Mouse (Mus musculus) small intestine, adult 2 months (tissue): Measurements from ENCODE around the gene Gm21258. TPM values are rescaled to one million over a fixed set of nuclear protein-coding genes. Genes with fewer than 3 reads are reported as not detected.
"Not testable (repeated sequence)": the region's sequence is repeated elsewhere in the genome, so short reads cannot be mapped to it uniquely, and the experiment has no call there.

Experiments used
- H3K27ac ChIP-seq: fragments of 200-500 bp; 2 replicates; pipeline ENCODE4 v1.5.1; 2012; ENCODE audit warnings: low read depth, low read length, control low read depth, inconsistent platforms; ENCODE audit not compliant: insufficient read depth
- H3K27me3 ChIP-seq: fragments of 200-500 bp; 2 replicates; pipeline ENCODE4 v1.6.1; 2012; ENCODE audit warnings: mild to moderate bottlenecking, moderate library complexity, low read length, inconsistent platforms; ENCODE audit not compliant: control insufficient read depth, insufficient read depth
- H3K36me3 ChIP-seq: fragments of 200-500 bp; 2 replicates; pipeline ENCODE4 v1.6.1; 2012; ENCODE audit warnings: mild to moderate bottlenecking, low read length, control low read depth, inconsistent platforms; ENCODE audit not compliant: control insufficient read depth, insufficient read depth
- H3K4me1 ChIP-seq: fragments of 200-500 bp; 2 replicates; pipeline ENCODE4 v1.6.1; 2012; ENCODE audit warnings: low read length, inconsistent platforms, mixed read lengths; ENCODE audit not compliant: control insufficient read depth, insufficient read depth, insufficient read length
- H3K4me3 ChIP-seq: fragments of 200-500 bp; 2 replicates; pipeline ENCODE4 v1.5.1; 2012; ENCODE audit warnings: low read depth, mild to moderate bottlenecking, control low read depth, inconsistent platforms, low read length, moderate library complexity
- WGBS: fragments of 180-500 bp; shearing (Covaris S2); methylation state at CpG from one replicate; pipeline ENCODE4 v1.1.7; 2018; 5-methylcytosine and 5-hydroxymethylcytosine counted together
- polyA plus RNA-seq: library from polyadenylated mRNA; depleted of rRNA; stranded (reverse); fragments of >200 nt; gene quantifications from 2 replicates; pipeline ENCODE4 v1.2.3, GENCODE M21; 2012; rRNA removed

Gm21258 gene
- not detected in 2 replicates for polyA plus RNA-seq

- no CpG with 5 or more reads among the region's 6 CpGs for WGBS
- H3K36me3 ChIP-seq, H3K27ac ChIP-seq, H3K4me1 ChIP-seq, H3K4me3 ChIP-seq, H3K27me3 ChIP-seq: not testable (repeated sequence)
Measured at GRCm38 (mm10) chrY:52779740-52780139, at the start of gene Gm21258. Gm21258 (plus strand) TSS chrY:52780040.
